Mouse (Mus musculus) myocyte (in vitro differentiated cells): Measurements from ENCODE around the gene Gm47985.

Experiments
- MAX ChIP-seq: IDR thresholded peaks from one replicate; pipeline ENCODE4 v1.6.1; 2011; ENCODE audit warnings: low read depth, mild to moderate bottlenecking, control low read depth
- MYOG ChIP-seq, 3 experiments: IDR thresholded peaks; one replicate each; pipeline ENCODE4 v1.6.1; 2011; ENCODE audit warnings: control low read depth in 2 of 3, low read depth in 2 of 3, mild to moderate bottlenecking in 2 of 3; ENCODE audit not compliant: insufficient read length in 2 of 3, control insufficient read depth in 1 of 3, insufficient read depth in 1 of 3
- POLR2A ChIP-seq: IDR thresholded peaks from one replicate; pipeline ENCODE4 v1.6.1; 2011; ENCODE audit warnings: low read depth, mild to moderate bottlenecking, control low read depth, moderate library complexity; ENCODE audit not compliant: insufficient read length
- SRF ChIP-seq: IDR thresholded peaks from one replicate; pipeline ENCODE4 v1.6.1; 2011; ENCODE audit warnings: low read depth; ENCODE audit not compliant: control insufficient read depth, insufficient read length
- TCF12 ChIP-seq: IDR thresholded peaks from one replicate; pipeline ENCODE4 v1.6.1; 2011; ENCODE audit warnings: mild to moderate bottlenecking, control low read depth; ENCODE audit not compliant: poor library complexity, insufficient read depth, severe bottlenecking
- TCF3 ChIP-seq: IDR thresholded peaks from one replicate; pipeline ENCODE4 v1.6.1; 2011; ENCODE audit warnings: low read depth, control low read depth; ENCODE audit not compliant: insufficient read length
- USF1 ChIP-seq: IDR thresholded peaks from one replicate; pipeline ENCODE4 v1.6.1; 2011; ENCODE audit warnings: low read depth, mild to moderate bottlenecking, control low read depth, moderate library complexity

- TF ChIP-seq TCF3 (no peak), POLR2A (no peak), TCF12 (no peak), MYOG (IDR thresholded peaks at IDR 0.05; ENCODE audit: control insufficient read depth in 1 of 3, insufficient read depth in 1 of 3, insufficient read length in 2 of 3, low read depth in 2 of 3) (no peak), USF1 (no peak), MAX (no peak), SRF (no peak)
Observed at GRCm38 (mm10) chr1:151178505-151179083, 3.7 kb upstream of the Gm47985 start.
